Mouse (Mus musculus) forebrain, embryonic 13.5 days (tissue): ENCODE results near the gene Ccne1. TPM values are rescaled to one million over a fixed set of nuclear protein-coding genes. Genes with fewer than 3 reads are reported as not detected.

Experiments used
- ATAC-seq: fragments of 200-750 bp; cut with Nextera tagmentation; 2 replicates; pipeline ENCODE4 v1.8.0; 2017
- H3K27ac ChIP-seq: fragments of 300-500 bp; sonication (generic); 2 replicates; pipeline ENCODE4 v1.5.1; 2015; ENCODE audit warnings: inconsistent platforms, mild to moderate bottlenecking, moderate library complexity
- H3K27me3 ChIP-seq: fragments of 300-500 bp; sonication (generic); 2 replicates; pipeline ENCODE4 v1.6.1; 2015; ENCODE audit warnings: mild to moderate bottlenecking, inconsistent platforms
- H3K36me3 ChIP-seq: fragments of 300-500 bp; sonication (generic); 2 replicates; pipeline ENCODE4 v1.6.1; 2015; ENCODE audit warnings: mild to moderate bottlenecking, inconsistent platforms; ENCODE audit not compliant: poor library complexity, severe bottlenecking
- H3K4me1 ChIP-seq: fragments of 300-500 bp; sonication (generic); 2 replicates; pipeline ENCODE4 v1.6.1; 2015; ENCODE audit warnings: inconsistent platforms
- H3K4me2 ChIP-seq: fragments of 300-500 bp; sonication (generic); 2 replicates; pipeline ENCODE4 v1.6.1; 2015; ENCODE audit warnings: inconsistent platforms, mild to moderate bottlenecking, moderate library complexity
- H3K4me3 ChIP-seq: fragments of 300-500 bp; sonication (generic); 2 replicates; pipeline ENCODE4 v1.5.1; 2015; ENCODE audit warnings: mild to moderate bottlenecking, inconsistent platforms
- H3K9ac ChIP-seq: fragments of 300-500 bp; sonication (generic); 2 replicates; pipeline ENCODE4 v1.6.1; 2015; ENCODE audit warnings: mild to moderate bottlenecking, inconsistent platforms
- H3K9me3 ChIP-seq: fragments of 300-500 bp; sonication (generic); replicated peaks from 2 replicates; pipeline ENCODE4 v1.6.1; 2016; ENCODE audit warnings: inconsistent platforms
- WGBS: fragments of 180-500 bp; shearing (Covaris S2); methylation state at CpG from one replicate; pipeline ENCODE4 v1.1.7; 2015; 5-methylcytosine and 5-hydroxymethylcytosine counted together
- polyA plus RNA-seq: library from polyadenylated mRNA; unstranded; fragments of >200 nt; fragmentation: Nextera tagmentation; extraction: Ambion mirVana; gene quantifications from 2 replicates; pipeline ENCODE4 v1.2.1, GENCODE M21; 2015

The Ccne1 gene
- 25.9 and 31.9 TPM in 2 replicates for polyA plus RNA-seq

- peak within 1 kb of the TSS; percentile 83 for H3K9ac ChIP-seq
- H3K27ac ChIP-seq, result peak within 1 kb of the TSS; percentile 40; the same call in 1 of the 2 replicates
- whole genome bisulfite sequencing, result under 1% methylated on average over 61 of the region's 102 CpGs
- peak; percentile 94 for ATAC-seq
- peaks cover 9% of the 10 kb centered on the region; the same call in 1 of the 2 replicates for H3K36me3 ChIP-seq
- peaks cover 34% of the 10 kb centered on the region for H3K4me1 ChIP-seq
- H3K4me3 ChIP-seq, result peak within 1 kb of the TSS; percentile 79
- peak within 1 kb of the TSS; percentile 94 for H3K4me2 ChIP-seq
- H3K9me3 ChIP-seq, result no peaks in the 10 kb centered on the region
- peaks cover 3% of the 10 kb centered on the region; the same call in 1 of the 2 replicates for H3K27me3 ChIP-seq
Measured at GRCm38 (mm10) chr7:38107371-38108259, at the start of gene Ccne1. TSS of gene Ccne1 (minus strand) at chr7:38107534.

GRCm38 (mm10) chr7:38155829-38156228 lies 48.5 kb upstream of the Ccne1 start:
- no peak for ATAC-seq
- no peak overlapping the region for H3K4me3 ChIP-seq
- no peaks in the 10 kb centered on the region for H3K36me3 ChIP-seq
- H3K4me2 ChIP-seq, result no peak overlapping the region
- no peak overlapping the region for H3K27ac ChIP-seq
- H3K9ac ChIP-seq, result no peak overlapping the region
- no peaks in the 10 kb centered on the region for H3K9me3 ChIP-seq
- WGBS, result 86% methylated on average over 5 of the region's 5 CpGs
- H3K27me3 ChIP-seq, result no peaks in the 10 kb centered on the region
- no peaks in the 10 kb centered on the region for H3K4me1 ChIP-seq

- ATAC-seq, result no peak
- no peaks in the 10 kb centered on the region for H3K4me1 ChIP-seq
- no peak overlapping the region for H3K9ac ChIP-seq
- no peaks in the 10 kb centered on the region for H3K9me3 ChIP-seq
- H3K36me3 ChIP-seq, result no peaks in the 10 kb centered on the region
- H3K27ac ChIP-seq, result no peak overlapping the region
- no peaks in the 10 kb centered on the region for H3K27me3 ChIP-seq
- H3K4me2 ChIP-seq, result no peak overlapping the region
- H3K4me3 ChIP-seq, result no peak overlapping the region
- 74% methylated on average over 3 of the region's 3 CpGs for WGBS
Measured at GRCm38 (mm10) chr7:38152571-38152970, 45.2 kb upstream of the Ccne1 start.

GRCm38 (mm10) chr7:38151706-38152312 lies 44.5 kb upstream of the Ccne1 start:
- H3K4me3 ChIP-seq, result no peak overlapping the region
- ATAC-seq, result peak; percentile 58; the same call in 1 of the 2 replicates
- no peak overlapping the region for H3K27ac ChIP-seq
- no peaks in the 10 kb centered on the region for H3K4me1 ChIP-seq
- H3K4me2 ChIP-seq, result no peak overlapping the region
- H3K36me3 ChIP-seq, result no peaks in the 10 kb centered on the region
- no peak overlapping the region for H3K9ac ChIP-seq
- WGBS, result 63% methylated on average over 14 of the region's 14 CpGs
- no peaks in the 10 kb centered on the region for H3K27me3 ChIP-seq
- H3K9me3 ChIP-seq, result no peaks in the 10 kb centered on the region

GRCm38 (mm10) chr7:38147477-38147876 lies 40.1 kb upstream of the Ccne1 start:
- no peak for ATAC-seq
- no peaks in the 10 kb centered on the region for H3K27me3 ChIP-seq
- H3K9ac ChIP-seq, result no peak overlapping the region
- WGBS, result 92% methylated on average over 6 of the region's 6 CpGs
- H3K4me1 ChIP-seq, result no peaks in the 10 kb centered on the region
- H3K36me3 ChIP-seq, result no peaks in the 10 kb centered on the region
- no peak overlapping the region for H3K4me3 ChIP-seq
- H3K9me3 ChIP-seq, result no peaks in the 10 kb centered on the region
- H3K4me2 ChIP-seq, result no peak overlapping the region
- H3K27ac ChIP-seq, result no peak overlapping the region

GRCm38 (mm10) chr7:38141747-38142545 lies 34.6 kb upstream of the Ccne1 start:
- Histone ChIP-seq H3K9me3 (no peaks in the 10 kb centered on the region), H3K4me3 (no peak overlapping the region), H3K36me3 (no peaks in the 10 kb centered on the region), H3K4me2 (no peak overlapping the region), H3K9ac (no peak overlapping the region), H3K27me3 (no peaks in the 10 kb centered on the region), H3K27ac (no peak overlapping the region), H3K4me1 (no peaks in the 10 kb centered on the region)
- peak; percentile 74 for ATAC-seq
- WGBS, result 64% methylated on average over 13 of the region's 13 CpGs

- WGBS, result 63% methylated on average over 9 of the region's 9 CpGs
- no peak overlapping the region for H3K4me3 ChIP-seq
- no peak overlapping the region for H3K27ac ChIP-seq
- H3K9ac ChIP-seq, result no peak overlapping the region
- no peaks in the 10 kb centered on the region for H3K9me3 ChIP-seq
- no peaks in the 10 kb centered on the region for H3K27me3 ChIP-seq
- no peak for ATAC-seq
- no peaks in the 10 kb centered on the region for H3K4me1 ChIP-seq
- no peaks in the 10 kb centered on the region for H3K36me3 ChIP-seq
- no peak overlapping the region for H3K4me2 ChIP-seq
Measured at GRCm38 (mm10) chr7:38140324-38140723, 33.0 kb upstream of the Ccne1 start.

GRCm38 (mm10) chr7:38134471-38134870 lies 27.1 kb upstream of the Ccne1 start:
- H3K27ac ChIP-seq, result no peak overlapping the region
- H3K9ac ChIP-seq, result no peak overlapping the region
- no peak overlapping the region for H3K4me3 ChIP-seq
- H3K27me3 ChIP-seq, result no peaks in the 10 kb centered on the region
- H3K4me1 ChIP-seq, result peaks cover 3% of the 10 kb centered on the region; the same call in 1 of the 2 replicates
- 92% methylated on average over 5 of the region's 5 CpGs for WGBS
- ATAC-seq, result no peak
- H3K9me3 ChIP-seq, result no peaks in the 10 kb centered on the region
- H3K4me2 ChIP-seq, result no peak overlapping the region
- no peaks in the 10 kb centered on the region for H3K36me3 ChIP-seq

GRCm38 (mm10) chr7:38131186-38131585 lies 23.9 kb upstream of the Ccne1 start:
- no peak overlapping the region for H3K4me2 ChIP-seq
- peak; percentile 55 for ATAC-seq
- no peak overlapping the region for H3K4me3 ChIP-seq
- no peaks in the 10 kb centered on the region for H3K36me3 ChIP-seq
- WGBS, result 29% methylated on average over 5 of the region's 5 CpGs
- H3K27ac ChIP-seq, result no peak overlapping the region
- H3K27me3 ChIP-seq, result no peaks in the 10 kb centered on the region
- peaks cover 3% of the 10 kb centered on the region; the same call in 1 of the 2 replicates for H3K4me1 ChIP-seq
- H3K9ac ChIP-seq, result no peak overlapping the region
- no peaks in the 10 kb centered on the region for H3K9me3 ChIP-seq

GRCm38 (mm10) chr7:38129986-38130729 lies 22.8 kb upstream of the Ccne1 start:
- no peak overlapping the region for H3K9ac ChIP-seq
- ATAC-seq, result no peak
- H3K4me1 ChIP-seq, result peaks cover 12% of the 10 kb centered on the region; the same call in 1 of the 2 replicates
- no peak overlapping the region for H3K4me3 ChIP-seq
- 68% methylated on average over 26 of the region's 26 CpGs for WGBS
- no peaks in the 10 kb centered on the region for H3K9me3 ChIP-seq
- no peaks in the 10 kb centered on the region for H3K27me3 ChIP-seq
- no peak overlapping the region for H3K27ac ChIP-seq
- H3K36me3 ChIP-seq, result no peaks in the 10 kb centered on the region
- no peak overlapping the region for H3K4me2 ChIP-seq

GRCm38 (mm10) chr7:38129491-38129890 lies 22.2 kb upstream of the Ccne1 start:
- H3K4me1 ChIP-seq, result peaks cover 12% of the 10 kb centered on the region; the same call in 1 of the 2 replicates
- ATAC-seq, result no peak
- 84% methylated on average over 6 of the region's 6 CpGs for WGBS
- H3K4me3 ChIP-seq, result no peak overlapping the region
- no peaks in the 10 kb centered on the region for H3K9me3 ChIP-seq
- H3K27ac ChIP-seq, result no peak overlapping the region
- no peaks in the 10 kb centered on the region for H3K36me3 ChIP-seq
- no peak overlapping the region for H3K4me2 ChIP-seq
- H3K9ac ChIP-seq, result no peak overlapping the region
- H3K27me3 ChIP-seq, result no peaks in the 10 kb centered on the region
